Mouse (Mus musculus): Measurements from ENCODE around the gene Pqlc2.

- no peak for TF ChIP-seq TAL1 (IDR thresholded peaks at IDR 0.05; ENCODE audit: low read length)
- TF ChIP-seq GATA1 (IDR thresholded peaks at IDR 0.05; ENCODE audit: low read length) = no peak
Observed at GRCm38 (mm10) chr4:139259302-139259871, 51.1 kb downstream of the Pqlc2 start.

Data from erythroblast, embryonic 14.5 days (primary cell).